Mouse (Mus musculus): ENCODE results near the gene Lrrc4b.

DNA sequence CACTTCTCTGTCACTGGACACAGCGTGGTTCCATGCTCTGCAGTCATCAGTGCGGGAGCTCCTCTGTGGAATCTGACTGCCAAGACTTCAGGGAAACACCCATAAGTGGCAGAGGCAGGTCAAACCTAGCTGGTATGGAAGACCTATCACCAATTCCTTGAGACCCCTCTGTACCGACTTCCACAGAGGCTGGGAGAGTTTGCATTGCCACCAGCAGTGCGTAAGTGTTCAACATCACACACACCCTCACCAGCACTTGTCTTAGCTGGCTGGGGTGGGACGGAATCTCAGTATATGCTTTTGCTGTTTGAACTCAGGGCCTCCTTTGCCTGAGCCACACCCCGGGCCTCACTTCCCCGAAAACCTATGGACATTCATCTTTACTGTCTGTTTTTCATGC lies 59.1 kb downstream of the Lrrc4b start:
- no peak for TF ChIP-seq CTCF (IDR thresholded peaks at IDR 0.05; ENCODE audit: low read depth, low read length)
- TF ChIP-seq POLR2A (IDR thresholded peaks at IDR 0.05; ENCODE audit: borderline replicate concordance, low read depth, low read length) = no peak

All from bone marrow macrophage, adult 2 months (primary cell).